Mouse (Mus musculus): ENCODE measurements around the gene Enoph1.

Enoph1 gene

GRCm38 (mm10) chr5:100039602-100040142, at the start of gene Enoph1, which contains the start of gene Hnrnpdl:
Gene Enoph1, plus strand, starts transcription at chr5:100039985.
Gene Hnrnpdl, minus strand, starts transcription at chr5:100039664.
- DNase-seq (ENCODE audit: low spot score), result peak; percentile 97

- no peak for DNase-seq (ENCODE audit: low spot score)
Observed at GRCm38 (mm10) chr5:99994166-99994565, 45.6 kb upstream of the Enoph1 start.

- DNase-seq (ENCODE audit: low spot score), result no peak
Observed at GRCm38 (mm10) chr5:99994680-99995079, 45.1 kb upstream of the Enoph1 start.

- no peak for DNase-seq (ENCODE audit: low spot score)
Observed at GRCm38 (mm10) chr5:100000048-100000447, 39.7 kb upstream of the Enoph1 start.

- DNase-seq (ENCODE audit: low spot score), result no peak
Observed at GRCm38 (mm10) chr5:100000500-100000899, 39.3 kb upstream of the Enoph1 start.

- no peak for DNase-seq (ENCODE audit: low spot score)
Observed at GRCm38 (mm10) chr5:100003895-100004294, 35.9 kb upstream of the Enoph1 start.

GRCm38 (mm10) chr5:100005431-100005830, 34.4 kb upstream of the Enoph1 start:
- no peak for DNase-seq (ENCODE audit: low spot score)

GRCm38 (mm10) chr5:100005896-100006295, 33.9 kb upstream of the Enoph1 start:
- DNase-seq (ENCODE audit: low spot score), result no peak

GRCm38 (mm10) chr5:100006324-100007039, 33.3 kb upstream of the Enoph1 start:
- DNase-seq (ENCODE audit: low spot score), result no peak

- peak; percentile 37 for DNase-seq (ENCODE audit: low spot score)
Observed at GRCm38 (mm10) chr5:100007040-100007375, 32.8 kb upstream of the Enoph1 start.

GRCm38 (mm10) chr5:100008485-100008884, 31.3 kb upstream of the Enoph1 start:
- DNase-seq (ENCODE audit: low spot score), result no peak

- no peak for DNase-seq (ENCODE audit: low spot score)
Observed at GRCm38 (mm10) chr5:100012599-100012998, 27.2 kb upstream of the Enoph1 start.

- no peak for DNase-seq (ENCODE audit: low spot score)
Observed at GRCm38 (mm10) chr5:100020089-100020488, 19.7 kb upstream of the Enoph1 start.

GRCm38 (mm10) chr5:100024403-100024802, 15.4 kb upstream of the Enoph1 start:
- DNase-seq (ENCODE audit: low spot score), result no peak

- no peak for DNase-seq (ENCODE audit: low spot score)
Observed at GRCm38 (mm10) chr5:100024868-100025267, 14.9 kb upstream of the Enoph1 start.

- no peak for DNase-seq (ENCODE audit: low spot score)
Observed at GRCm38 (mm10) chr5:100030069-100030468, 9.7 kb upstream of the Enoph1 start.

- DNase-seq (ENCODE audit: low spot score), result no peak
Observed at GRCm38 (mm10) chr5:100032107-100032506, 7.7 kb upstream of the Enoph1 start.

- DNase-seq (ENCODE audit: low spot score), result no peak
Observed at GRCm38 (mm10) chr5:100032646-100033045, 7.1 kb upstream of the Enoph1 start.

GRCm38 (mm10) chr5:100035950-100036349, 3.8 kb upstream of the Enoph1 start:
- no peak for DNase-seq (ENCODE audit: low spot score)

GRCm38 (mm10) chr5:100036681-100037080, 3.1 kb upstream of the Enoph1 start:
- DNase-seq (ENCODE audit: low spot score), result peak; percentile 38

- peak; percentile 91 for DNase-seq (ENCODE audit: low spot score)
Observed at GRCm38 (mm10) chr5:100037965-100038713, 1.6 kb upstream of the Enoph1 start.

- peak; percentile 93 for DNase-seq (ENCODE audit: low spot score)
Observed at GRCm38 (mm10) chr5:100038714-100039601, 827 bp upstream of the Enoph1 start.
